Mouse (Mus musculus): ENCODE data around the gene Col28a1. TPM values are rescaled to one million over a fixed set of nuclear protein-coding genes. Genes with fewer than 3 reads are reported as not detected.

The Col28a1 gene
- polyA plus RNA-seq, 1 experiment, result not detected

DNA sequence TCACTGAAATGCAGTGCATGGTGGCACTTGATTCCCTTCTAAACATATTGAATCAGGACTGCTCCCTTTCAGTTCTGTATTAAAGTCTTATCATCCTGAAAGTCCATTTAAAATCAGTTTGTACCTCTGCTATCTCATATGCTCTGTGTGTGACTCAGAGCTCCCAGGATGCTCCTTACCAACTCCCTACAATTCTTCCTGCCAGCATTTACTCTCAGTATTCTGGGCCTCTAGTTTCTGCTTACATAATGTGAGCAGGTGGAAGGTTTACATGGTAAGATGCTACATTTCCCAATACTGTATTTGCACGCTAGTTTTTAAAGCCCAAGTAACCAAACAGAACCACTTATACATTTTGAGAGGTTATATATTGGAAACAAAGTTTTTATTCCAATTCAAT, 64.3 kb downstream of the Col28a1 start:
- no peak for TF ChIP-seq CTCF (IDR thresholded peaks at IDR 0.05; ENCODE audit: low read depth, low read length)
- TF ChIP-seq POLR2A (IDR thresholded peaks at IDR 0.05; ENCODE audit: borderline replicate concordance, low read depth, low read length), result no peak
- H3K27ac ChIP-seq (ENCODE audit: insufficient read depth, low read depth, low read length), result no peak overlapping the region
- H3K4me3 ChIP-seq (ENCODE audit: insufficient read depth, low read length), result no peak overlapping the region
- no peaks in the 10 kb centered on the region for H3K4me1 ChIP-seq (ENCODE audit: control insufficient read depth, insufficient read depth, low read length)

DNA sequence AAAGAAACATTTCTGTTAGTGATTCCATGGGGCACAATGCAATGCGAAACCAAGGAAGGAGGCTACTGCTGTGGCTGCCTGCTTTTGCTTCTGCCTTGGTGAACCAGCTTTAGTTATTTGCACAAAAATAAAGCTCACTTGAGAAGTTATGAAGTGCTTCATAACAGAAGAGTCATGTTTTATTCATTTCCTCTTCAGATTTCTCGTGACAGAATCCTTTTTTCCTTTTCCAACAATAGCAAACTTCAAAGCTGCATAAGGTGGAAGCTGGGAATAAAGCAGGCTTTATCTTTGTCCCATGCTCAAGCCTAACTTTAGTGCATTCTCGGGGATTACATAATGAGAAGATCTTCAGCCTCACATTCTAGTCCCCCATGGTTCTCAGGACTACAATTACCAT, 65.9 kb downstream of the Col28a1 start:
- Histone ChIP-seq H3K4me3 (ENCODE audit: insufficient read depth, low read length) (no peak overlapping the region), H3K27ac (ENCODE audit: insufficient read depth, low read depth, low read length) (no peak overlapping the region), H3K4me1 (ENCODE audit: control insufficient read depth, insufficient read depth, low read length) (no peaks in the 10 kb centered on the region)
- TF ChIP-seq POLR2A (IDR thresholded peaks at IDR 0.05; ENCODE audit: borderline replicate concordance, low read depth, low read length), result no peak
- no peak for TF ChIP-seq CTCF (IDR thresholded peaks at IDR 0.05; ENCODE audit: low read depth, low read length)

- TF ChIP-seq POLR2A (IDR thresholded peaks at IDR 0.05; ENCODE audit: borderline replicate concordance, low read depth, low read length) (no peak), CTCF (IDR thresholded peaks at IDR 0.05; ENCODE audit: low read depth, low read length) (no peak)
- no peak overlapping the region for H3K27ac ChIP-seq (ENCODE audit: insufficient read depth, low read depth, low read length)
- H3K4me3 ChIP-seq (ENCODE audit: insufficient read depth, low read length), result no peak overlapping the region
- H3K4me1 ChIP-seq (ENCODE audit: control insufficient read depth, insufficient read depth, low read length), result no peaks in the 10 kb centered on the region
Observed at GRCm38 (mm10) chr6:8119116-8119515, 73.3 kb downstream of the Col28a1 start.

GRCm38 (mm10) chr6:8118577-8118976, 73.8 kb downstream of the Col28a1 start:
- TF ChIP-seq POLR2A (IDR thresholded peaks at IDR 0.05; ENCODE audit: borderline replicate concordance, low read depth, low read length) (no peak), CTCF (IDR thresholded peaks at IDR 0.05; ENCODE audit: low read depth, low read length) (no peak)
- Histone ChIP-seq H3K4me3 (ENCODE audit: insufficient read depth, low read length) (no peak overlapping the region), H3K4me1 (ENCODE audit: control insufficient read depth, insufficient read depth, low read length) (no peaks in the 10 kb centered on the region), H3K27ac (ENCODE audit: insufficient read depth, low read depth, low read length) (no peak overlapping the region)

DNA sequence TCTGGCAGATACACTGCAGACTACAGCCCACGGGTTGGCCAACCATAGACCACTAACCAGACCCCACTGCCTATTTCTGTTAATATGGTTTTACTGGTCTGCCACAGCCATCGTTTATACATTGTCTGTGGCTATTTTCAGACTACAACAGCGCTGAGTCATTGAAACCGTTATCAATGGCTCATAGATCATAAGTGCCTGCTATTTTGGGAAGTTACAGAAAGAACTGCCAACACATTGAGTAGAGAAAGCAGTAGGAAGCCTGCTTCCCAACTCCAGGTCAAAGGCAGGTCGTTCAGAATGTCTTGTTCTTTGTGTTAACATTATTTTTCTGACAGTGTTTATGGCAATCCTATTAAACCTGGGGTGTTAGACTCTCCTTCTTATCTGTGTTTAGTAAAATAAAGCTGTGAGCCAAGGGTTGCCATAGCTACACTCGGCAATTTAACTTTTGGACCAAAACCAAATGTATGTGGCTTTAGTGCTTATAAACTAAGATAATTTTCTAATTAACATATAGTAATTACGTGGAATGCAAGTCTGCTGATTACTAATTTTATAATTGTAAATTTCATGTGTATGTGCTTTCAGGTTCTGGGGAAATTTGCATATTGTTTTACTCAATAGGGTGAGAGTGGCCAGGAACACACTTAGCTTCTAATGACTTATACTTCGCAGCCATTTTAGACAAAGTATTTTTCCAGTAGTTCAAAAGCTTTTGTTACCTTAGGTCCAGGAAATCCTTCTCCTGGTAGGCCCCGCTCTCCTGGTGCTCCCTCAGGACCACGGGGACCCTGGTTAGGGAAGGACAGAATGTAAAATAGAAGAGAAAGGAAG, 86.3 kb downstream of the Col28a1 start:
- Histone ChIP-seq H3K4me3 (ENCODE audit: insufficient read depth, low read length) (no peak overlapping the region), H3K4me1 (ENCODE audit: control insufficient read depth, insufficient read depth, low read length) (peaks cover 4% of the 10 kb centered on the region; the same call in 1 of the 2 replicates), H3K27ac (ENCODE audit: insufficient read depth, low read depth, low read length) (no peak overlapping the region)
- TF ChIP-seq CTCF (IDR thresholded peaks at IDR 0.05; ENCODE audit: low read depth, low read length), result no peak
- no peak for TF ChIP-seq POLR2A (IDR thresholded peaks at IDR 0.05; ENCODE audit: borderline replicate concordance, low read depth, low read length)

DNA sequence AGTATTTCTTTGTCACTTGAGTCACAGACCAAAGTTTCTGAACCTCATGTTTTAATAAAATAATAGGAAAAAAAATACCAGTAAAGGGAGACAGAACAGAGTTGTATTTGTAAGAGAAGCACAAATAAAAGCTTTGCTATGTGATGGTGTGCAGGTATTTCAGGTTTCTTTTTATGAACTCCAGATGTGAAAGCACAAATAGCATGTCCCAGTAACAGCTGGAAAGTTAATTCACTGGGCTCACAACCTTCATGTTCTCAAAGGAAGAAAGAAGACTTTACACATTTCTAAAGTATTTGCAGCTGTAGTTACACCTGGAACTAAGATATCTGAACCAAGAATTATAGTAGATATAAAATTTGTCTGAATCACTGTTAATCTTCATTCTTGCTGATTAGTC, 91.2 kb downstream of the Col28a1 start:
- H3K27ac ChIP-seq (ENCODE audit: insufficient read depth, low read depth, low read length), result no peak overlapping the region
- H3K4me3 ChIP-seq (ENCODE audit: insufficient read depth, low read length), result no peak overlapping the region
- TF ChIP-seq CTCF (IDR thresholded peaks at IDR 0.05; ENCODE audit: low read depth, low read length), result no peak
- TF ChIP-seq POLR2A (IDR thresholded peaks at IDR 0.05; ENCODE audit: borderline replicate concordance, low read depth, low read length), result no peak
- H3K4me1 ChIP-seq (ENCODE audit: control insufficient read depth, insufficient read depth, low read length), result peaks cover 4% of the 10 kb centered on the region; the same call in 1 of the 2 replicates

DNA sequence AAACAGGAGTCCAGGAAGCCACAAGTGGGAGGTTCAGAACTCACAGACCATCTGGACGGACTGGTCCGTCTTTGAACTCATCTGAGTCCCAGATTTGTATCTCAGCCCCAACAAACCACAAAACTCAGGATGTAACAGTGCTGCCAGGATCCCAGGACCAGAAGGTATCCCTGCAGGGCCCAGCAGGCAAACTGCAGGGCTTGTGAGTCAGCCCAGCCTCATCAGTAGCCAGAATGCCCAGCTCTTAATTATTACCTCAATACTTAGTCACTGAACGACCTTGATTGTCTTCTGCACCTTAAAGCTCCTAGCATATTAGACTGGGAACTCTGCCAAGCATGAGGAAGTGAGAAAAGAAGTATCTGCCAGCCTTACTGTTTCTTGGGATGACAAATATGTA, 96.6 kb downstream of the Col28a1 start:
- H3K27ac ChIP-seq (ENCODE audit: insufficient read depth, low read depth, low read length), result no peak overlapping the region

GRCm38 (mm10) chr6:8094160-8094953, 98.1 kb downstream of the Col28a1 start:
- Histone ChIP-seq H3K4me3 (ENCODE audit: insufficient read depth, low read length) (no peak overlapping the region), H3K4me1 (ENCODE audit: control insufficient read depth, insufficient read depth, low read length) (no peaks in the 10 kb centered on the region), H3K27ac (ENCODE audit: insufficient read depth, low read depth, low read length) (no peak overlapping the region)
- TF ChIP-seq CTCF (IDR thresholded peaks at IDR 0.05; ENCODE audit: low read depth, low read length), result no peak
- TF ChIP-seq POLR2A (IDR thresholded peaks at IDR 0.05; ENCODE audit: borderline replicate concordance, low read depth, low read length), result no peak

More for the DNA sequence above, 96.6 kb downstream of the Col28a1 start:
- Histone ChIP-seq H3K4me3 (ENCODE audit: insufficient read depth, low read length) (no peak overlapping the region), H3K4me1 (ENCODE audit: control insufficient read depth, insufficient read depth, low read length) (no peaks in the 10 kb centered on the region)
- TF ChIP-seq CTCF (IDR thresholded peaks at IDR 0.05; ENCODE audit: low read depth, low read length), result no peak
- TF ChIP-seq POLR2A (IDR thresholded peaks at IDR 0.05; ENCODE audit: borderline replicate concordance, low read depth, low read length), result no peak

GRCm38 (mm10) chr6:8093556-8093955, 98.9 kb downstream of the Col28a1 start:
- no peak overlapping the region for H3K27ac ChIP-seq (ENCODE audit: insufficient read depth, low read depth, low read length)
- H3K4me3 ChIP-seq (ENCODE audit: insufficient read depth, low read length), result no peak overlapping the region
- TF ChIP-seq CTCF (IDR thresholded peaks at IDR 0.05; ENCODE audit: low read depth, low read length) (no peak), POLR2A (IDR thresholded peaks at IDR 0.05; ENCODE audit: borderline replicate concordance, low read depth, low read length) (no peak)
- H3K4me1 ChIP-seq (ENCODE audit: control insufficient read depth, insufficient read depth, low read length), result no peaks in the 10 kb centered on the region

DNA sequence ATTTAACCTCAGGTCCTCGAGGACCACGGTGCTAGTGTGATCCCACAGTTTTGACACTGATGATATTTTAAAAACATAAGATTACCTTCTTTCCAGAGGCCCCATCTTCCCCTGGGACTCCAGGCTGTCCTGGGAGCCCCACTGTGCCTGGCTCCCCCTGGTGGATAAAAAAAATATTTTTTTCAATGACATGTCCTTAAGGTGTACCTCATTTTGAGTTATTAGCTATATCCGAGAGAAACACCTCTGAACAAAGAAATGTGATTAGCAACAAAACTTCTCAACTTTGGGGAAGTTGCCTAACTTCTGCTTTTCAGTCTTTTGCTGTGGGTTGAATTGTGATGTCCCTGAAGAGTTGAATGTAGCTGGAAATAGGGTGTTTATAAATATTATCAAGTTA, 105.6 kb downstream of the Col28a1 start:
- Histone ChIP-seq H3K4me1 (ENCODE audit: control insufficient read depth, insufficient read depth, low read length) (no peaks in the 10 kb centered on the region), H3K4me3 (ENCODE audit: insufficient read depth, low read length) (no peak overlapping the region), H3K27ac (ENCODE audit: insufficient read depth, low read depth, low read length) (no peak overlapping the region)
- TF ChIP-seq POLR2A (IDR thresholded peaks at IDR 0.05; ENCODE audit: borderline replicate concordance, low read depth, low read length), result no peak
- TF ChIP-seq CTCF (IDR thresholded peaks at IDR 0.05; ENCODE audit: low read depth, low read length), result peak; percentile 43

All from bone marrow macrophage, adult 2 months (primary cell).